Mouse (Mus musculus): ENCODE data around the gene Fez1. TPM values are rescaled to one million over a fixed set of nuclear protein-coding genes. Genes with fewer than 3 reads are reported as not detected.

The Fez1 gene
- polyA plus RNA-seq, 1 experiment from 2014 or later: 7.2 TPM

GRCm38 (mm10) chr9:36905452-36905851 lies 83.8 kb downstream of the Fez1 start:
- Histone ChIP-seq H3K9ac (no peak overlapping the region), H3K4me3 (replicated peaks) (no peak overlapping the region), H3K9me3 (replicated peaks) (no peaks in the 10 kb centered on the region), H3K36me3 (no peaks in the 10 kb centered on the region), H3K27ac (no peak overlapping the region), H3K4me1 (0 out of 2 replicates have a peak, but pooled peaks cover 3% of the 10 kb centered on the region), H3K4me2 (no peak overlapping the region), H3K27me3 (no peaks in the 10 kb centered on the region)
- ATAC-seq (replicated peaks; ENCODE audit: low FRiP score): no peak
- WGBS: 65% methylated on average over 4 of the region's 4 CpGs

GRCm38 (mm10) chr9:36916362-36916761 lies 94.7 kb downstream of the Fez1 start:
- WGBS: 5% methylated on average over 6 of the region's 6 CpGs
- no peaks in the 10 kb centered on the region for H3K36me3 ChIP-seq
- H3K9ac ChIP-seq: no peak overlapping the region
- peak; percentile 69 for ATAC-seq (replicated peaks; ENCODE audit: low FRiP score)
- peak overlapping the region; percentile 45 for H3K27ac ChIP-seq
- no peaks in the 10 kb centered on the region for H3K27me3 ChIP-seq
- H3K9me3 ChIP-seq (replicated peaks): no peaks in the 10 kb centered on the region
- peak overlapping the region; percentile 45 for H3K4me2 ChIP-seq
- H3K4me3 ChIP-seq (replicated peaks): no peak overlapping the region
- peaks cover 11% of the 10 kb centered on the region for H3K4me1 ChIP-seq

GRCm38 (mm10) chr9:36916915-36917314 lies 95.3 kb downstream of the Fez1 start:
- ATAC-seq (replicated peaks; ENCODE audit: low FRiP score): peak; percentile 83
- Histone ChIP-seq H3K27ac (peak overlapping the region; percentile 45), H3K4me1 (peaks cover 11% of the 10 kb centered on the region), H3K9me3 (replicated peaks) (no peaks in the 10 kb centered on the region), H3K27me3 (no peaks in the 10 kb centered on the region), H3K4me2 (peak overlapping the region; percentile 45; the same call in 1 of the 2 replicates), H3K4me3 (replicated peaks) (no peak overlapping the region), H3K9ac (no peak overlapping the region), H3K36me3 (no peaks in the 10 kb centered on the region)
- WGBS: 25% methylated on average over 5 of the region's 5 CpGs

GRCm38 (mm10) chr9:36918582-36918981 lies 96.9 kb downstream of the Fez1 start:
- H3K36me3 ChIP-seq: no peaks in the 10 kb centered on the region
- no peaks in the 10 kb centered on the region for H3K9me3 ChIP-seq (replicated peaks)
- H3K4me1 ChIP-seq: peaks cover 11% of the 10 kb centered on the region
- 52% methylated on average over 3 of the region's 3 CpGs for WGBS
- H3K4me3 ChIP-seq (replicated peaks): no peak overlapping the region
- no peak overlapping the region for H3K9ac ChIP-seq
- H3K4me2 ChIP-seq: no peak overlapping the region
- H3K27me3 ChIP-seq: no peaks in the 10 kb centered on the region
- no peak for ATAC-seq (replicated peaks; ENCODE audit: low FRiP score)
- H3K27ac ChIP-seq: no peak overlapping the region

- Histone ChIP-seq H3K27ac (no peak overlapping the region), H3K27me3 (no peaks in the 10 kb centered on the region), H3K4me3 (replicated peaks) (no peak overlapping the region), H3K36me3 (no peaks in the 10 kb centered on the region), H3K4me1 (peaks cover 11% of the 10 kb centered on the region), H3K9me3 (replicated peaks) (no peaks in the 10 kb centered on the region), H3K9ac (no peak overlapping the region), H3K4me2 (no peak overlapping the region)
- WGBS: 61% methylated on average over 4 of the region's 4 CpGs
- no peak for ATAC-seq (replicated peaks; ENCODE audit: low FRiP score)
These were observed 97.8 kb downstream of the Fez1 start for GRCm38 (mm10) chr9:36919472-36919871.

- Histone ChIP-seq H3K27me3 (no peaks in the 10 kb centered on the region), H3K4me3 (replicated peaks) (no peak overlapping the region), H3K9ac (no peak overlapping the region), H3K36me3 (no peaks in the 10 kb centered on the region), H3K27ac (no peak overlapping the region), H3K9me3 (replicated peaks) (no peaks in the 10 kb centered on the region), H3K4me1 (peaks cover 6% of the 10 kb centered on the region), H3K4me2 (no peak overlapping the region)
- ATAC-seq (replicated peaks; ENCODE audit: low FRiP score): no peak
- 71% methylated on average over 13 of the region's 13 CpGs for WGBS
These were observed 100.2 kb downstream of the Fez1 start for GRCm38 (mm10) chr9:36921718-36922415.

GRCm38 (mm10) chr9:36923753-36924152 lies 102.1 kb downstream of the Fez1 start:
- Histone ChIP-seq H3K4me2 (no peak overlapping the region), H3K27ac (no peak overlapping the region), H3K4me1 (no peaks in the 10 kb centered on the region), H3K36me3 (no peaks in the 10 kb centered on the region), H3K9me3 (replicated peaks) (no peaks in the 10 kb centered on the region), H3K4me3 (replicated peaks) (no peak overlapping the region), H3K9ac (no peak overlapping the region), H3K27me3 (no peaks in the 10 kb centered on the region)
- no peak for ATAC-seq (replicated peaks; ENCODE audit: low FRiP score)
- 93% methylated on average over 5 of the region's 5 CpGs for WGBS

Other genes starting within 250 kb of the Fez1 start
- not detected in 2 replicates for gene Gm17689, start 239.2 kb upstream of the Fez1 start, polyA plus RNA-seq (2015; fragmentation: Nextera tagmentation; extraction: Ambion mirVana)
- gene A630095E13Rik, start 178.5 kb upstream of the Fez1 start, polyA plus RNA-seq (2015; fragmentation: Nextera tagmentation; extraction: Ambion mirVana): not detected in 2 replicates
- not detected in 2 replicates for gene Acrv1, start 128.6 kb upstream of the Fez1 start, polyA plus RNA-seq (2015; fragmentation: Nextera tagmentation; extraction: Ambion mirVana)
- 37.7 and 38.1 TPM in 2 replicates for gene Chek1, start 94.8 kb upstream of the Fez1 start, polyA plus RNA-seq (2015; fragmentation: Nextera tagmentation; extraction: Ambion mirVana)
- gene Stt3a, start 54.2 kb upstream of the Fez1 start, polyA plus RNA-seq (2015; fragmentation: Nextera tagmentation; extraction: Ambion mirVana): 288 and 309 TPM in 2 replicates
- gene Ei24, start 24.5 kb upstream of the Fez1 start, polyA plus RNA-seq (2015; fragmentation: Nextera tagmentation; extraction: Ambion mirVana): 114 and 116 TPM in 2 replicates